Mouse (Mus musculus): ENCODE measurements around the gene Rsph14.
"Not testable (repeated sequence)": the region's sequence is repeated elsewhere in the genome, so short reads cannot be mapped to it uniquely, and the experiment has no call there.

Rsph14 gene

DNA sequence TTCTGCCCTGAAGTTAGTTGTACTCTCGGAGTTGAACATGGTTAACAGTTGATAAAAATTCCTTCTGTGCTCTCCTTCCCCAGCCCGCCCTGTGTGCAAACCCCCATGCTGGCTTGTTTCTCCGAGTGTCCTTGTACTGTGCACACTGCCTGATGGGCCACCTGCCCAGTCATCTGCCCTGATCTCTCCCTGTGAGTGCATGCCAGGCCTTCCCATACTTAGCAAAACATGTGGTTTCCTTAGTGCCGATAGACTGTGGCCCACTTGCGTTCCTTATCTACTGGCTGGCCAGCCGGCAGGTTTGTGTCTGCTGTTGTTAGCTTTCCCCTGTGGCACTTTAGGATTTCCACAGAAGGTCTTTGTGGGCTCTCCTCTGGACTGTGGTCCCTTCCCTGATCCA, 21.7 kb upstream of the Rsph14 start:
- ATAC-seq (ENCODE audit: insufficient number of reproducible peaks, low FRiP score, low TSS enrichment): no peak

DNA sequence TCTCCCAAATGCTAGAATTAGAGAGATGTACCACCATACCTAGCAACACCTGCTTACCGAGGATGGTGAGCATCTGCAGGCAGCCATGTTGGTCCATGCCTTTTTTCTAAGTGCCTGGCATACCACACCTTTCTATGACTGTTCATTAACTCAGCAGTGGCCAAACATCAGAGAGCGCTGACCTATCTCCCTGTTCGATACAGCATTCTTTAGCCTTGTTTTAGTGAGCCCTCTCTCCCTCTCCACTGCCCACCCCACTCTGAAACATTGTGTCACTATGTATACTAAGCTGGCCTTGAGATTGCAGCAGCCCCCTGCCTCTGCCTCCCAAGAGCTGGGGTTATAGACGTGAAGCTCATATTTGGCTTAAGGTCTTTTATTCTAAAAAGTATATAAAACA, 21.3 kb upstream of the Rsph14 start:
- no peak for ATAC-seq (ENCODE audit: insufficient number of reproducible peaks, low FRiP score, low TSS enrichment)

DNA sequence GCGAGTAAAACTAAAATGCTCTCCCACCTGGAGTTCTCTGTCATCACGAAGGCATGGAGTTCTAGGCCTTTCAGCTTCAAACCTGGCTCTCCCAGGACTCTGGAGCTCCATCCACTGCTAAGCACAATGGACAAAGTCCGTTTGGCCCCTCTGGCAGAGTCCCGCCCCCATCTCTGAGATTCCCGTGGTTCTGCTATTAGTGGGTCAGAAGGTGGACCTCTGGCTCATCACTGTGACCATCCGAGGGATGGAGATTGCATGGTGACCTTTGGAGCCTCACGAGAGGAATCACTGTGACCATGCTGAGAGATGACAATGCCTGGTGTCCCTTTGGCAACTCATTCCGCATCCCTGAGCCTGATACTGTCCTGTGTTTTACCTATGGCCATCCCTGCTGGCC, 20.5 kb upstream of the Rsph14 start:
- no peak for ATAC-seq (ENCODE audit: insufficient number of reproducible peaks, low FRiP score, low TSS enrichment)

DNA sequence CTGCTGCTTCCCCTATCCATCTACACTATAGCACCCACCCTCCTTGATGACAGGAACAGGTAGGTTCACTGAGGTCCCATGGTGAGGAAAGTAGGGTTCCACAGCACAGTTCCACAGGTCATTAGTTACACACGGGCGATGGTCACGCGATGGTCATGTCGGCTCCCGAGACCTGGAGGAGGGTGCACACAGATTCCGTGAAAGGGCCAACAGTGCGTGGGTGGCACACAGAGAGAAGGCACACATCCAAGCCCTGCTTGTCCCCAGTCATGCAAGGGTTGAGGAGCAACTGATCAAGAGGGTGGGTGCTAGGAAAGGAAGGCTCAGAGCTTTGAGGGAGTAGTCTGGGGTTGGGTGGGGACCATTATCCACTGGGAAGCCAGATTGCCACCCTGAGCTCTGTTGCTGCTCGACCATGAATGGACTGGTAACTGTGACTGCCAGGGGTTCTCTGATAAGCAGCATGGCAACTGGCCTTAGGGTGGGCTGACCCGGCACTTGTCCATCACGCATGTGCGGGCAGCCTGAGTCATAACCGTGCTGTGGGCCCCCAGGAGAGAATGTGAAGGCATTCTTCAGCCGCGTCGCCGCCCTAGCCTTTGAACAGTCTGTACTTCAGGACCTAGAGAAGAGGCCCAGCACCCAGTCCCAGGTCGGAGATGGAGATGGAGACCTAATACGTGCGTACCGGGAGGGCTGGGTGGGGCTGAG, 19.1 kb upstream of the Rsph14 start:
- no peak for ATAC-seq (ENCODE audit: insufficient number of reproducible peaks, low FRiP score, low TSS enrichment)

DNA sequence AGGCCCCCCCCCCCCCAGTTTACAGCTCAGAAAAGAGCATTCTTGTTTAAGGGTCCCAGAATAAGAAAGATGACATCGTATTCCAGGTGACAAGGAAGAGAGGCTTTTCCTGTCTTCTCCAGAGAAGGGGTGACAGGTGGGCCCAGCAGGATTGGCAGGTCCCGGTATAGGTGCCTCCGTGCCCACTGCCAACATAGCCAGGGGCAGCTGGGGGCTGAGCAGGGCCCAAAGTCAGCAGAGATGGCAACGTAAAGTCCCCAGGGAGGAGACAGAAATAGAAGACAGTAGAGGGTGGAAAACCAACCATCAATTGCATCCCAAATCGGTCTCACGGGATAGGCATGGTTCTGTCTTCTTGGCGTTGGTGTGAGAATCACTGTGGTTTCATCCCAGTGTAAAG, 16.3 kb upstream of the Rsph14 start:
- ATAC-seq (ENCODE audit: insufficient number of reproducible peaks, low FRiP score, low TSS enrichment): no peak

DNA sequence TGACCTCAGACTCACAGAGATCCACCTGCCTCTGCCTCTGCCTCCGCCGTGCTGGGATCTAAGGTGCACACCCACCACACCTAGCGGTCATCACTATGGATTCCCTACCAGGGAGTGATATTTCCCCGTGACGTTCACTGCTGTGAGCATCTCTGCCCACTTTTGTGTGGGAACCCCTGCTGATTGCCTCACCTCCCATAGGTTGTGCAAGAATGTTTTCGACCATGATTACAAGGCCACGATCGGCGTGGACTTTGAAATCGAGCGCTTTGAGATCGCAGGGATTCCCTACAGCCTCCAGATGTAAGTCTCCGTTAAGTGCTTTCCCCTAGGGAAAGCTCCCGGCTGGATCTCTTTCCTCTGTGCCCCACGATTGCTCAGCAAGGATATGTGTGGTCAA, 13.4 kb upstream of the Rsph14 start:
- ATAC-seq (ENCODE audit: insufficient number of reproducible peaks, low FRiP score, low TSS enrichment): no peak

DNA sequence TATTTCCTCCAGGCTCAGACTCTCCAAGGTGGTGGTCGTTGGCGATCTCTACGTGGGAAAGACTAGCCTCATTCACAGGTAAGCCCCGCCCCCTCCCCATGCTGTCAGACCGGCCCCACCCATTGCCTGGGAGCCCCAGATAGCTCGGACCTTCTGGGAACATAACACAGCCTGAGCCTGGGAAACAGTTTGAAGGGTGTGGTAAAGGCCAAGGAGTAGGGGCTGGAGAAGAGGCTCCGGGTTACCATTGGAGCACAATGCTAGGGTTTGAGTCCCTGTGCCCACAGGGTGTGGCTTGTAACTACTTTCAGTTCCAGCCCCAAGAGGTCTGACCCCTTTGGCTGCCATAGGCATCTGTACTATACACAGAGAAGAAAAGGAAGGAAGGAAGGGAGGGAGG, 12.1 kb upstream of the Rsph14 start:
- no peak for ATAC-seq (ENCODE audit: insufficient number of reproducible peaks, low FRiP score, low TSS enrichment)

DNA sequence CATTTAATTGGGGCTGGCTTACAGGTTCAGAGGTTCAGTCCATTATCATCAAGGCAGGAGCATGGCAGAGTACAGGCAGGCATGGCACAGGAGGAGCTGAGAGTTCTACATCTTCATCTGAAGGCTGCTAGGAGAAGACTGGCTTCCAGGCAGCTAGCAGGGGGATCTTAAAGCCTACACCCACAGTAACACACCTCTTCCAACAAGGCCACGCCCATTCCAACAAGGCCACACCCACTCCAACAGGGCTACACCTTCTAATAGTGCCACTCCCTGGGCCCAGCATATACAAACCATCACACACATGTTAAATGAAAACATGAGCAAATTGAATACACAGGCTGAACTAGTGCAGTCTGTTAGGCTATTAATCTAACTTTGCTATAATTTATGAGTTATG, 9.7 kb upstream of the Rsph14 start:
- ATAC-seq (ENCODE audit: insufficient number of reproducible peaks, low FRiP score, low TSS enrichment): not testable (repeated sequence)

DNA sequence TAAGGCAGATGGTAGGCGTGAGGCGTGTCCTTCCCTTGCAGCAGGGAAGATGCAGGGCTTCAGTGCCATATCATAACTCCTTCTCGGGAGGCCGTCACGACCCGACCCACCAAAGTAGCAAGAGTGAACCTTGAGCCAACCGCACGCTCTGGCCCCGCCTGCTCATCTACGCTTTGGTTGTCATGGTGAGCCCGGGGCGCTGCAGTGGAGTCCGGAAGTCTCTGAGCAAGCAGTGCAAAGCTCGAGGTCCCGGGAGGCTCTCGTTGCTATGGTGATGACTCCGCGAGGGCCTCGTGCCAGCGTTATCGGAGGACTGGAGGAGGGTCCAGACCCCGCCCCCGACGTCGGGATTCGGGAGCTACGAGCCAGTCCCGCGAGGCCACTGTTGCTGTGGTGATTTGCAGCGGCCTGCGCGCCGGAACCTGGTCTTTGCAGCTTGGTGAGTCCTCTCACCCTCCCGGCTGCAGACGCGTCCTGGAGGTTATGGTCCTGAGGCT, 4.5 kb upstream of the Rsph14 start, which contains the start of gene Rab36:
Rab36 (plus strand) TSS at position 176 of the 497 bp plus-strand sequence.
- ATAC-seq (ENCODE audit: insufficient number of reproducible peaks, low FRiP score, low TSS enrichment): peak; percentile 83

DNA sequence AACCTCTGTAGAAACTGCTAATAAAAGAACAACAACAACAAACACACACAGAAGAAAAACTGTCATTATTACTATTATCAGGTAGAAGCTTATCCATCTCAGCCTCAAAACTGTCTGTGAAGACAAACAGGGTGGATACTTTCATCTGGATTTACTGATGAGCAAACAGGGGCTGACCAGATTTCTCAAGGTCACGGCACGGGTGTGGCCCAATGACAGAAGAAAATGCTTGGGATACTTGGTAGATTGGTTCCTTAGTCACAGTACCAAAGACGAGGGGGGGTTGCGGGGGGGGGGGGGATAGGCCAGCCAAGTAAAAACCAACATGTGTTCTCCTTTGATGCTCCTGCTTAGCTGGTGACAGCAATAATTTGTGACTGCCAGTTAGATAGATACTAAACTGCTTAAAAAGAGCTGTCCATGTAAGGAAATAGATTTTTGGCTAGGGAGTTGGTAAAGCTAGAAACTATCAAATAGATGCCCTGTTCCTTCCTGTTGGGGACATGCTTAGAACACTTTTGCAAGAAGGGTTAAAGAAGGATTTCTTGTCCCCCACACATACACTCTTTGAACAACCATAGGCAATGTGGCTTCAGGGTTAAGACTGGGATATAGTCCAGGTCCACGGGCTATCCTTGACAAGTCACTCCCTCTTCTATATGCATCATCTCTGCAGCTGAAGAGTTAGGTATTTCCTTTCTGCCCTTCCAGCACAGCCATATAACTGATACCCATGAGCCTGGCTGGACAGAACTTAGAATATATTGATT, 856 bp downstream of the Rsph14 start:
- no peak for ATAC-seq (ENCODE audit: insufficient number of reproducible peaks, low FRiP score, low TSS enrichment)

DNA sequence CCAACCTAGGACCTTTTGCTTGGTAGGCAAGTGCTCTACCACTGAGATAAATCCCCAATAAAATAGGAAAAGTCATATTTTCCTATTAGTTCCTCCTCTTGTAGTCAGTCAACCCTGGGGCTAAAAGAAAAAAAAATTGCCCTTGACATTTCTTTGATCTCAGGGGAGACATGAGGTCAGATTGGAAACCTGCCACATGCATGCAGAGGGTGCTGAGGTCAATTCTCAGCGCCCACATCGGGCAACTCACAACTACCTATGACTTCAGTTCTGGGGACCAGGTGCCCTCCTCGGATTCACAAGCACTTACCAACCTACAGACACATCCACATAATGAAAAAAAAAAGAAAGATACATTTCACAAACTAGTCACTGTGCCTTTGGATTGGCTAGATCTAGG, 2.2 kb downstream of the Rsph14 start:
- ATAC-seq (ENCODE audit: insufficient number of reproducible peaks, low FRiP score, low TSS enrichment): no peak

DNA sequence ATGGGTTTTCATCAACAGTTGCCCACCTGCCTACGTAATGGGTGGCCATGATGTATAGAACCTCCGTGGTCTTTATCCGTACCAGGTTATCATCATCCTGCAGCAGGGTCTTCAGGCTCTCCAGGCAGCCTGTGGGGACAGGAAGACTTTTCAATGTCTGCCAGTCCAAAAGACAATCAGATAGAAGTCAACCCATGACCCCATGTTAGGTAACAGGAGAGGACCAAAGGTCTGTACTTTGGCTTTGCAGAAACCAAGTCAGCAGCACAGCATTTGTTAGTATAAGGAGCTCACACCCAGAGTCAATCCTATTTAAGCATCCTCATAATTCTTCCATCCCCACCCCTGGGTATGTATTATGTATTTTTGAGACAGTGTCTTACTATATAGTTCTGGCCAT, 2.7 kb downstream of the Rsph14 start:
- no peak for ATAC-seq (ENCODE audit: insufficient number of reproducible peaks, low FRiP score, low TSS enrichment)

DNA sequence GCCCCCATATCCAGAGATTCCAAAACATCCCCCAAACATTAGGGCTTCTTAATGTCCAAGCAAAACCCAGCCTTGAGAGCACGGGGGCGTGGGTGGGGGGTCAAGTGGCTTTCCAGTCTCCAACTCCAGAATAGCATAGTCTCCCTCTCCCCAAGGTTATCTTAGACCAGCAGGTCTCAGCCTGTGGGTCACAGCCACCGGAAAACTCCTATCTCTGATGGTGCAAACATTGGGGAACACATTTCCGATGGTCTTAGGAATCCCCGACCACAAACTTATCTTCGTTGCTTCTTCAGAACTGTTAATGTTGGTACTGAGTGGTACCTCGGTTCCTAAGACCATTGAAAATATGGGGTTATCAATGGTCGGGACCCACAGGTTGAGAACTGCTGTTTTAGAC, 3.6 kb downstream of the Rsph14 start:
- ATAC-seq (ENCODE audit: insufficient number of reproducible peaks, low FRiP score, low TSS enrichment): no peak

DNA sequence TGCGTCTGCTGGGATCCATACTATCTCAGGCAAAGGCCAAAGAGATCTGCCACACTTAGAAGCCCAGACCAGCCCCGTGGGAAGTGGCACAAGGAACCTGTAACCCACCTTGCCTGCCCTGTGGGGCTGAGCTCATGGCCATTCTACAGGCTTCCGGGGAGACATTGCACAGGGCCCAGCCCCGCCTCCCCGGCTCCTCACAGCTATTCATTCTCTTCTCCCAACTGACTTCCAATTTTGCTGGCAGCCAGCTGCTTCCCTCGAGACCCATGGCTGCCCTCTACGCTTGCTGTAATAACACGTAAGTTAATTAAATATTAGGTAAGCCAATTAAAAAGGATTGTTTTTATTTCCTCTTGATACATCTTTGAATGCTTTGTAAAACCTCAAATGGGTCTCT, 5.9 kb downstream of the Rsph14 start:
- ATAC-seq (ENCODE audit: insufficient number of reproducible peaks, low FRiP score, low TSS enrichment): no peak

DNA sequence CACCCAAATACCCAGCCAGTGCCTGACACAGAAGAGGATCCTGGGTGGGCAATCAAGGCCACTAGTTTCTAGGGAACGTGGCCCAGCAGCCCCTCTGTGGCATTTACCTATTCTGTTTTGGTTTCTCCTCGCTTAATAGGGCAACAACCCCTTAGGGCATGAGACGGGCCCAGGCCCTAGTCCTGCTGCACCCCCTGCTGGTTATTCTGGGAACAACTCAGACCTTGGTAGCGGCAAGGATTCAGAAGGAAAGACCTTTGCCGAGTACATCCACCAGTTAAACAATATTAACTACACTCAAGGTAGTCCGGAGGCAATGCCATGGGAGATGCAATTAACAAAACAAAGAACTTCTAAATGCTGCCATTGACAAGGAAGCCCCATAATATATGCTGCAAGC, 11.2 kb downstream of the Rsph14 start:
- peak; percentile 59; the same call in 1 of the 2 replicates for ATAC-seq (ENCODE audit: insufficient number of reproducible peaks, low FRiP score, low TSS enrichment)

DNA sequence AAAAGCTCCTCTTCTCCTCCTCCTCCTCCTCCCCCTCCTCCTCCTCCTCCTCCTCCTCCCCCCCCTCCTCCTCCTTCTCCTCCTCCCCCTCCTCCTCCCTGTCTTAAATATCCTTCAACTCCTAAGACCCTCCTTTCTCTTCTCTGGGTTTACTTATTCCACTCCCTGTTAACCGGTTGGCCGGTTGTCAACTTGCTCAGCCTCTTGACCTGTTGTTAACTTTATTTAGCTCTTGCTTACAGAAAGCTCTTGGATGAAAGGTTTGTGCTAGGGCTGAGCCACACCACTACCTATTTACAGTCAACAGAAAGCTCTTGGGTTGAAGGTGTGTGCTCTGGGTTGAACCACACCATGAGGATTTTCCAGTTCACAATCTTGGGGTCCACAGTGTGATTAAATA, 12.1 kb downstream of the Rsph14 start:
- ATAC-seq (ENCODE audit: insufficient number of reproducible peaks, low FRiP score, low TSS enrichment): no peak

DNA sequence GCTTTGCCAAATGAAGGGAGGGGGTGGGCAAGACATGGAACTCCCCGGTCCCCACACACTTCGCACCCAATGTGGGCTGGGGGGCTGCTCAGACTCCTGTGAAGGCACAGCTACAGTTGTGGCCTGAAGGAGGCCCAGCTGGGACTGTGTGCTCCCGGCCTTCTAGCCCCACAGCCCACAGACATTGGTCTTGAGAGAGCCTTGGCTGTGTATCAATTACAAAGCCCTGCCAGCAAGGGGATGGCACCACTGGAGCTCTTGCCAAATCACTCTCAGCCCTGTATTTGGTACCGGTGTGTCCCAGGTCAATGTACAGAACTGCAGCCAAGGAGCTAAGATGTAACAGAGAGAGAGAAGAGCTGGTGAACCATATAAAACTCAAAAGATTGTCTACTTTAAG, 15.9 kb downstream of the Rsph14 start:
- ATAC-seq (ENCODE audit: insufficient number of reproducible peaks, low FRiP score, low TSS enrichment): no peak

DNA sequence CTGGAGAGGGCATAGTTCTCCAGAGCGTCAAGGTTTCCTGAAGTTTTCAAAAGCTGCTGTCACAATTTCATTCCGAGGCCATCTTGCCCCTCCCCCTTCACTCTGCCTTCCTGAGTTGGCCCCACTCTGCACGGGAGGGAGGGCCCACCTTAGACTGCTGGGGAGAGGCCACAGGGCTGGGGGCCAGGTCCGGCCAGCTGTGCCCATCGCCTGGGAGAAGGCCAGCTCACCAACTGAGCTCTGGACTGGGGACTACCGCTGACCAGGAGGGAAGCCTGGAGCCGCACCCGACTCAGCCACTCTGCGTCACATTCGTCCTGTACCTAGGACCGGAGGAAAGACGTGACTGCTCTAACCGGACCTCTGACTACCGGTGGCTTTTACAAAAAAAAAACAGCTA, 16.9 kb downstream of the Rsph14 start:
- ATAC-seq (ENCODE audit: insufficient number of reproducible peaks, low FRiP score, low TSS enrichment): no peak

DNA sequence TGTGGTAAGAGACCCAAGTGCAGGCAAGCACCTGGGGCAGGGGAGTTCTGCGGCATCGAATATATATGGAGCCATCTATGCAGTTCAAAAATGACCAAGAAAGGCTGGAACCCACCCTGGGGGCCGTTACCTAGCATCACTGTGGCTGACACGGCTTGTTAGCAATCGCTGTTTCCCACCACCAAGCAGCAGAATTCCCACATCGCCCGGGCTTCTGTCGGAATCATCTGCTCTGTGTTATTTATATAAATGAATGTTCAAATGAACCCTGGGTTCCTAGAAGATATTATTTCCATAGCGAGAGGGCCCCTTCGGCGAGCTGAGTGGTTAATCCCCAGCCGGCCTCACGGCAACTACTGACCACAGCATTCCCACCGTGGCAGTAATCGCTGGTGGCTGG, 21.7 kb downstream of the Rsph14 start:
- no peak for ATAC-seq (ENCODE audit: insufficient number of reproducible peaks, low FRiP score, low TSS enrichment)

DNA sequence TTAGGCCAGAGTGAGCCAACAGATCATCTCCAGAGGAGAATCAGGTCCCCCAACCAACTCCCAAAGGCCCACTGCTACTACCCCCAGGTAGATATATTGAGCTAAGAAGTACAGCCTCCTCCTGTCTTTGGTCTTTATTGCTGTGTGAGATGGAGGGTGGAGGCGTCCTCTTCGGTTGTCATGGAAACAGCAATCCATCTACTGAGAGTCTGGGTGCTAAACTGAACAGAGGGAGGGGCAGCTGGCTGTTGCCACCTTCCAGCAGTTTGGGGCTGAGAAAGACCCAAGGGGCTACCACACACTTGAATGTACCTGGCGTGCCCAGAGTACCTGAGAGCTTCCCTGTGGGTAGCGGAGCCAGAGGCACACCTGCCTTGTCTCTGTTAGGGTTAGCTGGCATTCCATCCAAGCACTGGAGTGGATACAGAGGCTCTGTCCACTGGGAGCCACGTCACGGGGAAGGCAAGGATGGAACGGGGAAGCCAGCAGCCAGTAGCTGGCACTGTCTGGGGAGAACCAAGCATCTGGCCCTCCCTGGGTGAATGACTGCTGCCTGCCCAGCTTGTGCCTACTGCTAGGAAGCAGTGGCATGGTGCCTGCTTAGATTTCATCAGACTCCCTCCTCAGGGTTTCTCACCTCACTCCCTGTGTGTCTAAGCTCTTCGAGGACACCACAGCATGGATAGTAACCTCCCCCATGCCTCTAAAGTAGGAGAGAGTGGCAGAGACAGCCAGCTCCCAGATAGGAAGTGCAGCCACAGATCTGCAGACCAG, 25.3 kb downstream of the Rsph14 start:
- no peak for ATAC-seq (ENCODE audit: insufficient number of reproducible peaks, low FRiP score, low TSS enrichment)

DNA sequence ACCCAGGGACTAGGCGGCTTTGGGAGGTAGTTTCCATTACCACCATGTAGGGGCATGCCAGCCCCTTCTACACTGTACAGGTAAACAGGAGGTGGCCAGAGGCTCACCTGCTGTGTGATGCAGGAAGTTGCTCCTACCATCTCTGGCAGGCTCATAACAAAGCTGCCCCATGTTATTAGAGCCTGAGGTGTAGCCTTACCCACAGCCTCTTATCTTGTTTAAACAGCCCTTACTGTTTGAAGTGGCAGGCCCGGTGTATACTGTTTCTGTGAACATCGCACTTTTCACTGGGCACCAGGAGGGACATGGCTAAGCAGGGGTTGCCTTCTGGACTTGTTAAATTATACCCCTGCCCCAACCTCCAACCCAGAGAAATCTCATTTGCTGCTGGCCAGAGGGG, 28.3 kb downstream of the Rsph14 start:
- no peak for ATAC-seq (ENCODE audit: insufficient number of reproducible peaks, low FRiP score, low TSS enrichment)

Data from cerebellum, adult (tissue).